Comparison of ENCODE assay signal across 12 mouse cellular contexts in genomic region chr16:45413497-45413896, GRCm38 (mm10). TPM values are rescaled to one million over a fixed set of nuclear protein-coding genes. Genes with fewer than 3 reads are reported as not detected.
DNase-seq lines count a peak whose midpoint lies in the region; ATAC-seq and TF ChIP-seq lines count a peak whose summit lies in the region.
"Had no signal": no experiment of that assay in that cellular context is flagged by ENCODE, and none has a peak within 500 bp of the region (broad histone marks: within the 10 kb centered on the region; RNA-seq: fewer than 3 reads in every experiment).

No protein-coding gene starts in this region.

- ATAC-seq in kidney, postnatal 0 days (replicated peaks; ENCODE audit: low FRiP score, low read depth) = no peak
- 0 out of 2 replicates have a peak, but pooled peaks have one; percentile 20 for ATAC-seq in megakaryocyte progenitor cell, adult 5-6 weeks (replicated peaks; ENCODE audit: poor library complexity)

- H3K4me3 ChIP-seq in kidney, postnatal 0 days (replicated peaks; ENCODE audit: low read depth, low read length) = no peak overlapping the region
- H3K4me3 ChIP-seq: embryonic facial prominence, embryonic 12.5 days; kidney, embryonic 15.5 days had no signal

- TF ChIP-seq CTCF in kidney, postnatal 0 days (IDR thresholded peaks at IDR 0.05; ENCODE audit: low read depth) = peak; percentile 56

- no peaks in the 10 kb centered on the region for H3K9me3 ChIP-seq in kidney, postnatal 0 days (replicated peaks; ENCODE audit: low read length)
- H3K9me3 ChIP-seq: embryonic facial prominence, embryonic 12.5 days; kidney, embryonic 15.5 days had no signal

- H3K4me2 ChIP-seq in kidney, postnatal 0 days (ENCODE audit: low read length) = no peak overlapping the region
- H3K4me2 ChIP-seq: embryonic facial prominence, embryonic 12.5 days; kidney, embryonic 15.5 days had no signal

- H3K4me1 ChIP-seq in kidney, postnatal 0 days (replicated peaks; ENCODE audit: insufficient read depth, low read length) = no peaks in the 10 kb centered on the region
- H3K4me1 ChIP-seq: embryonic facial prominence, embryonic 12.5 days; kidney, embryonic 15.5 days had no signal

- DNase-seq in kidney, postnatal 0 days (ENCODE audit: low spot score) = peak; percentile 15
- DNase-seq in kidney, postnatal 14 days = no peak
- DNase-seq in CD4-positive helper T cell, adult 2 months (ENCODE audit: low read depth, low spot score) = peak; percentile 66
- peak; percentile 40 for DNase-seq in R1 (ENCODE audit: low read depth, low spot score)
- no peak for DNase-seq in MN1 (ENCODE audit: low spot score)
- no peak for DNase-seq in gastrocnemius, postnatal 36 days
- DNase-seq: heart, postnatal 4 days; thymus, adult 18-20 months had no signal

- H3K9ac ChIP-seq in kidney, postnatal 0 days (ENCODE audit: low read depth, low read length) = no peak overlapping the region
- H3K9ac ChIP-seq: embryonic facial prominence, embryonic 12.5 days; kidney, embryonic 15.5 days; liver, embryonic 14.5 days had no signal

- no peaks in the 10 kb centered on the region for H3K36me3 ChIP-seq in kidney, postnatal 0 days (ENCODE audit: insufficient read depth, low read length)
- H3K36me3 ChIP-seq: embryonic facial prominence, embryonic 12.5 days; kidney, embryonic 15.5 days had no signal

- H3K27me3 ChIP-seq in kidney, postnatal 0 days (ENCODE audit: insufficient read depth, low read length) = no peaks in the 10 kb centered on the region
- H3K27me3 ChIP-seq: embryonic facial prominence, embryonic 12.5 days; kidney, embryonic 15.5 days had no signal

- intact Hi-C loops in gastrocnemius, postnatal 36 days (cut with DNase I) = loop anchor here (5.0 kb wide), 1 partner anchor 216 kb away; no protein-coding TSS in a partner anchor

- no peak overlapping the region for H3K27ac ChIP-seq in kidney, postnatal 0 days
- H3K27ac ChIP-seq: embryonic facial prominence, embryonic 12.5 days; kidney, embryonic 15.5 days; liver, embryonic 14.5 days had no signal

RNA-seq across cellular contexts. Expression of gene Cd200, which starts 4.6 kb away (rescaled TPM):
- polyA plus RNA-seq in kidney, postnatal 0 days (2015; fragmentation: Nextera tagmentation; extraction: Ambion mirVana) = 82.2 and 104 TPM in 2 replicates
- total RNA-seq in megakaryocyte progenitor cell, adult 5-6 weeks (2015) = not detected in 2 replicates
- total RNA-seq in megakaryocyte progenitor cell, adult 5-6 weeks (2017) = 1.3 TPM in 1 of 2 replicates, not detected in the other
- 10 to 100 TPM; 15.9 to 21.4 TPM for total RNA-seq in gastrocnemius, postnatal 36 days (2021)

Comparison
In these comparisons a context has a peak if more than half of its experiments do, and no peak if none do; other contexts are left out.
1. DNase-seq: peak in kidney, postnatal 0 days (single experiment), CD4-positive helper T cell, adult 2 months (single experiment) and R1 (single experiment); none in kidney, postnatal 14 days (single experiment), MN1 (single experiment) and gastrocnemius, postnatal 36 days (0 of 2).
2. RNA of gene Cd200, which starts 4.6 kb away (total RNA-seq): 15.9 to 21.4 TPM in gastrocnemius, postnatal 36 days; 1.3 TPM in megakaryocyte progenitor cell, adult 5-6 weeks; every median in the first group is over 4 times any median in the second.